Mouse (Mus musculus) c-Kit-positive CD71-positive TER-119-positive erythroid progenitor cells, embryonic 14.5 days (primary cell): ENCODE results near the gene Vmn1r114.
"Not testable (repeated sequence)": the region's sequence is repeated elsewhere in the genome, so short reads cannot be mapped to it uniquely, and the experiment has no call there.

Source experiments
- DNase-seq: peaks from one replicate; pipeline ENCODE4 v3.0.0-alpha.2; 2013; ENCODE audit warnings: low spot score

Gene Vmn1r114

GRCm38 (mm10) chr7:20812086-20812485 is at the start of gene Vmn1r114:
TSS of gene Vmn1r114 (minus strand) at chr7:20812186.
- DNase-seq: not testable (repeated sequence)

- DNase-seq: not testable (repeated sequence)
Measured at GRCm38 (mm10) chr7:20844885-20845284, 32.9 kb upstream of the Vmn1r114 start, which contains the start of gene Vmn1r115. TSS of gene Vmn1r115 (minus strand) at chr7:20844985.

GRCm38 (mm10) chr7:20786985-20787384 is 25.0 kb downstream of the Vmn1r114 start, which contains the start of gene Vmn1r113:
TSS of gene Vmn1r113 (plus strand) at chr7:20787285.
- not testable (repeated sequence) for DNase-seq

- not testable (repeated sequence) for DNase-seq
Measured at GRCm38 (mm10) chr7:20770885-20771284, 41.1 kb downstream of the Vmn1r114 start, which contains the start of gene Vmn1r112. TSS of gene Vmn1r112 (plus strand) at chr7:20771185.
